Mouse (Mus musculus) colon, adult 2 months (tissue): Measurements from ENCODE around the gene Tgfa. TPM values are rescaled to one million over a fixed set of nuclear protein-coding genes. Genes with fewer than 3 reads are reported as not detected.

Experiments
- polyA plus RNA-seq: library from polyadenylated mRNA; depleted of rRNA; stranded (reverse); fragments of >200 nt; gene quantifications from 2 replicates; pipeline ENCODE4 v1.2.3, GENCODE M21; 2012; rRNA removed

Gene Tgfa
- 16.9 and 22.8 TPM in 2 replicates for polyA plus RNA-seq

GRCm38 (mm10) chr6:86194941-86195932 is at the start of gene Tgfa:
Gene Tgfa (plus strand): TSS chr6:86195223.

Other genes with a start within 250 kb of the Tgfa start
- 35.3 and 39.8 TPM in 2 replicates for gene Dusp11, start 233.6 kb upstream of the Tgfa start, polyA plus RNA-seq
- gene Figla, start 179.1 kb upstream of the Tgfa start, polyA plus RNA-seq: not detected in 2 replicates
- gene Add2, start 166.5 kb upstream of the Tgfa start, polyA plus RNA-seq: 0.68 and 1.3 TPM in 2 replicates
- gene Fam136a, start 170.4 kb downstream of the Tgfa start, polyA plus RNA-seq: 21.8 and 29.5 TPM in 2 replicates
- 22.0 and 39.0 TPM in 2 replicates for gene Snrpg, start 176.1 kb downstream of the Tgfa start, polyA plus RNA-seq
- gene Pcyox1, start 201.9 kb downstream of the Tgfa start, polyA plus RNA-seq: 23.5 and 31.5 TPM in 2 replicates
- 10.0 and 12.4 TPM in 2 replicates for gene Tia1, start 209.0 kb downstream of the Tgfa start, polyA plus RNA-seq
- 12.0 and 12.8 TPM in 2 replicates for gene Gm44790, start 231.4 kb downstream of the Tgfa start, polyA plus RNA-seq
- gene C87436, start 243.2 kb downstream of the Tgfa start, polyA plus RNA-seq: 7.2 and 7.8 TPM in 2 replicates